Comparison of ENCODE assay signal across 8 mouse cellular contexts in genomic region chr5:112718655-112719306, GRCm38 (mm10).
DNase-seq lines count a peak whose midpoint lies in the region; ATAC-seq lines count a peak whose summit lies in the region.

No protein-coding gene starts in this region.

- no peak overlapping the region for H3K4me2 ChIP-seq in intestine, embryonic 14.5 days (ENCODE audit: low read length)
- H3K4me2 ChIP-seq in intestine, embryonic 15.5 days (replicated peaks), result no peak overlapping the region
- no peak overlapping the region for H3K4me2 ChIP-seq in midbrain, embryonic 16.5 days (ENCODE audit: low read length)

- H3K4me3 ChIP-seq in intestine, embryonic 14.5 days (ENCODE audit: low read depth, low read length), result no peak overlapping the region
- H3K4me3 ChIP-seq in intestine, embryonic 15.5 days (replicated peaks), result no peak overlapping the region
- H3K4me3 ChIP-seq in midbrain, embryonic 16.5 days (ENCODE audit: low read depth, low read length), result no peak overlapping the region

- no peak for ATAC-seq in intestine, embryonic 14.5 days (replicated peaks; ENCODE audit: low FRiP score, low TSS enrichment, low read depth)
- ATAC-seq in intestine, embryonic 15.5 days, result no peak
- ATAC-seq in midbrain, embryonic 16.5 days, result peak; percentile 60; the same call in 1 of the 2 replicates
- ATAC-seq in erythroblast, adult 5-6 weeks (replicated peaks; ENCODE audit: low FRiP score, poor library complexity, severe bottlenecking), result no peak

- no peak overlapping the region for H3K27ac ChIP-seq in intestine, embryonic 14.5 days (ENCODE audit: low read depth)
- no peak overlapping the region for H3K27ac ChIP-seq in intestine, embryonic 15.5 days
- H3K27ac ChIP-seq in midbrain, embryonic 16.5 days (ENCODE audit: low read length), result no peak overlapping the region; the same call in 1 of the 2 replicates

- WGBS in intestine, embryonic 14.5 days, result 43% methylated on average over 12 of the region's 12 CpGs
- WGBS in intestine, embryonic 15.5 days, result 41% methylated on average over 12 of the region's 12 CpGs
- WGBS in large intestine, adult 2 months, result 44% methylated on average over 12 of the region's 12 CpGs
- 19% methylated on average over 12 of the region's 12 CpGs for WGBS in midbrain, embryonic 16.5 days

- no peaks in the 10 kb centered on the region for H3K4me1 ChIP-seq in intestine, embryonic 14.5 days (replicated peaks; ENCODE audit: control insufficient read depth, insufficient read depth, low read length)
- H3K4me1 ChIP-seq in intestine, embryonic 15.5 days (replicated peaks), result no peaks in the 10 kb centered on the region
- H3K4me1 ChIP-seq in midbrain, embryonic 16.5 days (ENCODE audit: control insufficient read depth, insufficient read depth, low read length), result peaks cover 7% of the 10 kb centered on the region; the same call in 1 of the 2 replicates

- H3K9me3 ChIP-seq in intestine, embryonic 14.5 days (ENCODE audit: control insufficient read depth, low read length), result no peaks in the 10 kb centered on the region
- H3K9me3 ChIP-seq in intestine, embryonic 15.5 days, result no peaks in the 10 kb centered on the region
- H3K9me3 ChIP-seq in midbrain, embryonic 16.5 days (replicated peaks; ENCODE audit: control insufficient read depth, low read length, poor library complexity, severe bottlenecking), result no peaks in the 10 kb centered on the region

- intact Hi-C loops in gastrocnemius, postnatal 36 days (cut with DNase I), result no loop called here

- no peak overlapping the region for H3K9ac ChIP-seq in intestine, embryonic 14.5 days (ENCODE audit: low read length)
- no peak overlapping the region for H3K9ac ChIP-seq in intestine, embryonic 15.5 days
- H3K9ac ChIP-seq in midbrain, embryonic 16.5 days (ENCODE audit: low read depth, low read length), result no peak overlapping the region

- no peaks in the 10 kb centered on the region for H3K27me3 ChIP-seq in intestine, embryonic 14.5 days (replicated peaks; ENCODE audit: control insufficient read depth, insufficient read depth, low read length)
- no peaks in the 10 kb centered on the region for H3K27me3 ChIP-seq in intestine, embryonic 15.5 days (replicated peaks)
- no peaks in the 10 kb centered on the region for H3K27me3 ChIP-seq in midbrain, embryonic 16.5 days (ENCODE audit: control insufficient read depth, insufficient read depth, low read depth, low read length)

- peak; percentile 96 for DNase-seq in intestine, embryonic 14.5 days (ENCODE audit: low spot score)
- peak; percentile 80 to 84 for DNase-seq in adrenal gland, postnatal 36 days
- DNase-seq in gastrocnemius, postnatal 36 days, result peak; percentile 33 to 41
- peak; percentile 19 for DNase-seq in large intestine, adult 2 months (ENCODE audit: low read depth, low spot score)
- DNase-seq in urinary bladder, adult 2 months (ENCODE audit: low spot score), result peak; percentile 49

- no peaks in the 10 kb centered on the region for H3K36me3 ChIP-seq in intestine, embryonic 14.5 days (ENCODE audit: control insufficient read depth, insufficient read depth, low read length)
- no peaks in the 10 kb centered on the region for H3K36me3 ChIP-seq in intestine, embryonic 15.5 days
- no peaks in the 10 kb centered on the region for H3K36me3 ChIP-seq in midbrain, embryonic 16.5 days (ENCODE audit: control insufficient read depth, insufficient read depth, low read length)

Comparison
In these comparisons a context has a peak if more than half of its experiments do, and no peak if none do; other contexts are left out.
1. DNase-seq: peak in every context shown above with its lines; median percentile 96 in intestine, embryonic 14.5 days; 82 in adrenal gland, postnatal 36 days; 49 in urinary bladder, adult 2 months; 37 in gastrocnemius, postnatal 36 days; 19 in large intestine, adult 2 months.